Mouse (Mus musculus): ENCODE data around the gene Znrf2. TPM values are rescaled to one million over a fixed set of nuclear protein-coding genes. Genes with fewer than 3 reads are reported as not detected.

The Znrf2 gene
- polyA plus RNA-seq, 1 experiment from 2014 or later: 2.3 TPM

- no peak overlapping the region for H3K9ac ChIP-seq (ENCODE audit: low read length)
- H3K27me3 ChIP-seq (ENCODE audit: control insufficient read depth, insufficient read depth, low read length): no peaks in the 10 kb centered on the region
- no peak for ATAC-seq (ENCODE audit: insufficient number of reproducible peaks, low FRiP score, low TSS enrichment, low read depth)
- no peaks in the 10 kb centered on the region for H3K36me3 ChIP-seq (ENCODE audit: control insufficient read depth, insufficient read depth, low read length)
- no peak for DNase-seq (ENCODE audit: low spot score)
- no peaks in the 10 kb centered on the region for H3K4me1 ChIP-seq (ENCODE audit: control insufficient read depth, insufficient read depth, low read length)
- H3K9me3 ChIP-seq (ENCODE audit: control insufficient read depth, low read length): no peaks in the 10 kb centered on the region
- H3K27ac ChIP-seq (replicated peaks; ENCODE audit: low read depth, low read length): no peak overlapping the region
- no peak overlapping the region for H3K4me2 ChIP-seq (ENCODE audit: low read depth, severe bottlenecking)
- 87% methylated on average over 5 of the region's 5 CpGs for WGBS
- H3K4me3 ChIP-seq (ENCODE audit: low read depth, low read length): no peak overlapping the region
Measured at GRCm38 (mm10) chr6:54780569-54781304, 36.0 kb upstream of the Znrf2 start.

GRCm38 (mm10) chr6:54781881-54782280, 34.8 kb upstream of the Znrf2 start:
- H3K9ac ChIP-seq (ENCODE audit: low read length): no peak overlapping the region
- H3K27ac ChIP-seq (replicated peaks; ENCODE audit: low read depth, low read length): no peak overlapping the region
- 76% methylated on average over 6 of the region's 6 CpGs for WGBS

DNA sequence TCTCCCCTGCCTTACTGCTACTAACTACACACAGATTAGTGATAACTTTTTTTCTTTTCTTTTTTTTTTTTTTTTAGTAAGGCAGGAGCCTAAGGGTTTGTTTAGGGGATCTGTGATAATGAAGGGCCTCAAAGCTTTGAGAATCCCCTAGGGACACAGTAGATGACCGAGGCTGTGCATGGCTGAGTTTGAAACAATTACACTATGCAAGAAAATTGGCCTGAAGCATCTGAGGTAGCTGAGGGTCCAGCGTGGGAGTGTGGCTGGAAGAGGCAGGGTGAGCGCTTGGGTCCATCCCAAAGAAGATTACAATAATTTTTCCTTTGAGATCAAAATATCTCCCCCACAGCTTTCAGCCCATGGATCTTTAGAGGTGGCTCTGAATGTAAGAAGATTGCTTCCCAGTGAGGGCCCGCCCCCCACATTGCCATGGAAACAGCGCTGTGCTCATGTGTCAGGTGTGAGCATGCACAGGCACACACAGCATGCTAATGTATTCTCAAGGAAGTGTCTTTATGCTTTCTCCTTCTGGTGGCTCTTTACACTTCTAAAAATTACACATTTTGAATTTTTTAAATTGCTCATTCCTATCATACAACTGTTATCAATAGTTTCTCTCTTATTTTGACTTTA, 31.5 kb upstream of the Znrf2 start:
- DNase-seq (ENCODE audit: low spot score): no peak
- H3K36me3 ChIP-seq (ENCODE audit: control insufficient read depth, insufficient read depth, low read length): no peaks in the 10 kb centered on the region
- 81% methylated on average over 5 of the region's 5 CpGs for WGBS
- H3K4me1 ChIP-seq (ENCODE audit: control insufficient read depth, insufficient read depth, low read length): no peaks in the 10 kb centered on the region
- H3K9ac ChIP-seq (ENCODE audit: low read length): no peak overlapping the region
- H3K27me3 ChIP-seq (ENCODE audit: control insufficient read depth, insufficient read depth, low read length): no peaks in the 10 kb centered on the region
- no peaks in the 10 kb centered on the region for H3K9me3 ChIP-seq (ENCODE audit: control insufficient read depth, low read length)
- no peak for ATAC-seq (ENCODE audit: insufficient number of reproducible peaks, low FRiP score, low TSS enrichment, low read depth)
- H3K27ac ChIP-seq (replicated peaks; ENCODE audit: low read depth, low read length): no peak overlapping the region
- H3K4me3 ChIP-seq (ENCODE audit: low read depth, low read length): no peak overlapping the region
- H3K4me2 ChIP-seq (ENCODE audit: low read depth, severe bottlenecking): no peak overlapping the region

More at GRCm38 (mm10) chr6:54781881-54782280, 34.8 kb upstream of the Znrf2 start:
- DNase-seq (ENCODE audit: low spot score) (no peak), ATAC-seq (ENCODE audit: insufficient number of reproducible peaks, low FRiP score, low TSS enrichment, low read depth) (no peak)
- Histone ChIP-seq H3K36me3 (ENCODE audit: control insufficient read depth, insufficient read depth, low read length) (no peaks in the 10 kb centered on the region), H3K4me3 (ENCODE audit: low read depth, low read length) (no peak overlapping the region), H3K9me3 (ENCODE audit: control insufficient read depth, low read length) (no peaks in the 10 kb centered on the region), H3K4me2 (ENCODE audit: low read depth, severe bottlenecking) (no peak overlapping the region), H3K4me1 (ENCODE audit: control insufficient read depth, insufficient read depth, low read length) (no peaks in the 10 kb centered on the region), H3K27me3 (ENCODE audit: control insufficient read depth, insufficient read depth, low read length) (no peaks in the 10 kb centered on the region)

GRCm38 (mm10) chr6:54786766-54787165, 29.9 kb upstream of the Znrf2 start:
- DNase-seq (ENCODE audit: low spot score): no peak
- 93% methylated on average over 5 of the region's 5 CpGs for WGBS
- no peak overlapping the region for H3K9ac ChIP-seq (ENCODE audit: low read length)

GRCm38 (mm10) chr6:54788493-54788892, 28.2 kb upstream of the Znrf2 start:
- ATAC-seq (ENCODE audit: insufficient number of reproducible peaks, low FRiP score, low TSS enrichment, low read depth) (no peak), DNase-seq (ENCODE audit: low spot score) (no peak)
- no peak overlapping the region for H3K4me2 ChIP-seq (ENCODE audit: low read depth, severe bottlenecking)
- H3K4me3 ChIP-seq (ENCODE audit: low read depth, low read length): no peak overlapping the region
- no peak overlapping the region for H3K27ac ChIP-seq (replicated peaks; ENCODE audit: low read depth, low read length)
- H3K27me3 ChIP-seq (ENCODE audit: control insufficient read depth, insufficient read depth, low read length): no peaks in the 10 kb centered on the region
- no peaks in the 10 kb centered on the region for H3K36me3 ChIP-seq (ENCODE audit: control insufficient read depth, insufficient read depth, low read length)
- no peaks in the 10 kb centered on the region for H3K9me3 ChIP-seq (ENCODE audit: control insufficient read depth, low read length)
- H3K9ac ChIP-seq (ENCODE audit: low read length): no peak overlapping the region
- 76% methylated on average over 6 of the region's 6 CpGs for WGBS
- no peaks in the 10 kb centered on the region for H3K4me1 ChIP-seq (ENCODE audit: control insufficient read depth, insufficient read depth, low read length)

More at GRCm38 (mm10) chr6:54786766-54787165, 29.9 kb upstream of the Znrf2 start:
- no peaks in the 10 kb centered on the region for H3K36me3 ChIP-seq (ENCODE audit: control insufficient read depth, insufficient read depth, low read length)
- H3K27ac ChIP-seq (replicated peaks; ENCODE audit: low read depth, low read length): no peak overlapping the region
- no peaks in the 10 kb centered on the region for H3K27me3 ChIP-seq (ENCODE audit: control insufficient read depth, insufficient read depth, low read length)
- ATAC-seq (ENCODE audit: insufficient number of reproducible peaks, low FRiP score, low TSS enrichment, low read depth): no peak
- H3K4me1 ChIP-seq (ENCODE audit: control insufficient read depth, insufficient read depth, low read length): no peaks in the 10 kb centered on the region
- no peaks in the 10 kb centered on the region for H3K9me3 ChIP-seq (ENCODE audit: control insufficient read depth, low read length)
- no peak overlapping the region for H3K4me2 ChIP-seq (ENCODE audit: low read depth, severe bottlenecking)
- H3K4me3 ChIP-seq (ENCODE audit: low read depth, low read length): no peak overlapping the region

GRCm38 (mm10) chr6:54789139-54789538, 27.6 kb upstream of the Znrf2 start:
- ATAC-seq (ENCODE audit: insufficient number of reproducible peaks, low FRiP score, low TSS enrichment, low read depth) (no peak), DNase-seq (ENCODE audit: low spot score) (no peak)
- no peaks in the 10 kb centered on the region for H3K9me3 ChIP-seq (ENCODE audit: control insufficient read depth, low read length)
- no peak overlapping the region for H3K9ac ChIP-seq (ENCODE audit: low read length)
- H3K27ac ChIP-seq (replicated peaks; ENCODE audit: low read depth, low read length): no peak overlapping the region
- no peak overlapping the region for H3K4me2 ChIP-seq (ENCODE audit: low read depth, severe bottlenecking)
- H3K4me1 ChIP-seq (ENCODE audit: control insufficient read depth, insufficient read depth, low read length): no peaks in the 10 kb centered on the region
- H3K27me3 ChIP-seq (ENCODE audit: control insufficient read depth, insufficient read depth, low read length): no peaks in the 10 kb centered on the region
- WGBS: 89% methylated on average over 4 of the region's 4 CpGs
- no peak overlapping the region for H3K4me3 ChIP-seq (ENCODE audit: low read depth, low read length)
- H3K36me3 ChIP-seq (ENCODE audit: control insufficient read depth, insufficient read depth, low read length): no peaks in the 10 kb centered on the region

DNA sequence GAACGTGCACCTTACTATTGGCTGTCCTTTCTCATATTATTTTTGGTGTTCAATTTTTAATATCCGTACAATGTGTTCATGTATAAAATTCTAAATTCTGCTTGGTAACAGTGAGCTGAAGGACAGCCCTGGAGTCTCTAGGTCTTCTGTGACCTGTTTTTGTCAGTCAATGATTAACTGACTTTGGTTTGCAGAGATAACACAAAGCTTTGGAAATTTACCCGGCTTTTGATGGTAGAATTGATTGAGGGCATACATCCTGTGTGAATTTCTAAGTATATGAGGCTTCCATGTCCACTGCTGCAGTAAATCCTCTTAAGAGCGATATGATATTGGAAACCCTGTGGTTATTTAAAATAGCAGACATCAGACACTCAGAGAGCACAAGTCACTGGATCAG, 26.6 kb upstream of the Znrf2 start:
- no peak for ATAC-seq (ENCODE audit: insufficient number of reproducible peaks, low FRiP score, low TSS enrichment, low read depth)

GRCm38 (mm10) chr6:54793853-54794252, 22.9 kb upstream of the Znrf2 start:
- 87% methylated on average over 3 of the region's 3 CpGs for WGBS
- H3K9me3 ChIP-seq (ENCODE audit: control insufficient read depth, low read length): no peaks in the 10 kb centered on the region

More for the DNA sequence above, 26.6 kb upstream of the Znrf2 start:
- DNase-seq (ENCODE audit: low spot score): no peak
- Histone ChIP-seq H3K4me3 (ENCODE audit: low read depth, low read length) (no peak overlapping the region), H3K36me3 (ENCODE audit: control insufficient read depth, insufficient read depth, low read length) (no peaks in the 10 kb centered on the region), H3K4me2 (ENCODE audit: low read depth, severe bottlenecking) (no peak overlapping the region), H3K9ac (ENCODE audit: low read length) (no peak overlapping the region), H3K27ac (replicated peaks; ENCODE audit: low read depth, low read length) (no peak overlapping the region), H3K9me3 (ENCODE audit: control insufficient read depth, low read length) (no peaks in the 10 kb centered on the region), H3K4me1 (ENCODE audit: control insufficient read depth, insufficient read depth, low read length) (no peaks in the 10 kb centered on the region), H3K27me3 (ENCODE audit: control insufficient read depth, insufficient read depth, low read length) (no peaks in the 10 kb centered on the region)
- 89% methylated on average over 4 of the region's 4 CpGs for WGBS

More at GRCm38 (mm10) chr6:54793853-54794252, 22.9 kb upstream of the Znrf2 start:
- no peak overlapping the region for H3K9ac ChIP-seq (ENCODE audit: low read length)
- no peaks in the 10 kb centered on the region for H3K4me1 ChIP-seq (ENCODE audit: control insufficient read depth, insufficient read depth, low read length)
- H3K36me3 ChIP-seq (ENCODE audit: control insufficient read depth, insufficient read depth, low read length): no peaks in the 10 kb centered on the region
- no peak overlapping the region for H3K27ac ChIP-seq (replicated peaks; ENCODE audit: low read depth, low read length)
- no peak overlapping the region for H3K4me3 ChIP-seq (ENCODE audit: low read depth, low read length)
- no peak for DNase-seq (ENCODE audit: low spot score)
- no peaks in the 10 kb centered on the region for H3K27me3 ChIP-seq (ENCODE audit: control insufficient read depth, insufficient read depth, low read length)
- no peak for ATAC-seq (ENCODE audit: insufficient number of reproducible peaks, low FRiP score, low TSS enrichment, low read depth)
- H3K4me2 ChIP-seq (ENCODE audit: low read depth, severe bottlenecking): no peak overlapping the region

Measured in limb, embryonic 11.5 days (tissue).